Mouse (Mus musculus) CH12.LX (cell line): ENCODE results near the gene Ephx1. TPM values are rescaled to one million over a fixed set of nuclear protein-coding genes. Genes with fewer than 3 reads are reported as not detected.

ENCODE experiments used
- DNase-seq: peaks from one replicate; pipeline ENCODE4 v3.0.0-alpha.2; 2013; ENCODE audit errors: extremely low read depth
- H3K27ac ChIP-seq: 2 replicates; pipeline ENCODE4 v1.5.1; 2012; ENCODE audit warnings: low read depth, mild to moderate bottlenecking, control low read depth, moderate library complexity; ENCODE audit not compliant: insufficient read depth
- H3K27me3 ChIP-seq: replicated peaks from 2 replicates; pipeline ENCODE3; 2012; ENCODE audit warnings: inconsistent platforms
- H3K36me3 ChIP-seq, 2 experiments: replicated peaks in 1 of 2; 2 replicates each; pipeline versions ENCODE3 to v1.6.1; 2012; ENCODE audit warnings: inconsistent platforms in 1 of 2, low read length in 1 of 2, mild to moderate bottlenecking in 1 of 2, mixed read lengths in 1 of 2, moderate library complexity in 1 of 2; ENCODE audit not compliant: control insufficient read depth in 1 of 2, insufficient read depth in 1 of 2
- H3K4me1 ChIP-seq, 2 experiments: 2 replicates each; pipeline ENCODE4 v1.6.1; 2012; ENCODE audit warnings: inconsistent platforms in 1 of 2, moderate library complexity in 1 of 2; ENCODE audit not compliant: insufficient read depth in 2 of 2, control insufficient read depth in 1 of 2
- H3K4me2 ChIP-seq: 2 replicates; pipeline ENCODE4 v1.6.1; 2012; ENCODE audit warnings: low read depth, mild to moderate bottlenecking, control low read depth; ENCODE audit not compliant: poor library complexity, insufficient read depth, severe bottlenecking
- H3K4me3 ChIP-seq, 3 experiments: fragments of 150-350 bp in 1 of 3; sonication (generic) in 1 of 3; replicated peaks in 1 of 3; 2 replicates each; pipeline versions ENCODE3 to v1.5.1; 2011 to 2012; ENCODE audit warnings: low read depth in 2 of 3, low read length in 2 of 3, mild to moderate bottlenecking in 2 of 3, moderate library complexity in 2 of 3, control low read depth in 1 of 3, improper control_type of control experiment in 1 of 3, inconsistent platforms in 1 of 3, mixed read lengths in 1 of 3; ENCODE audit not compliant: poor library complexity in 1 of 3
- H3K79me2 ChIP-seq: replicated peaks from 2 replicates; pipeline ENCODE4 v1.6.1; 2012; ENCODE audit warnings: mild to moderate bottlenecking, moderate library complexity; ENCODE audit not compliant: control insufficient read depth, poor library complexity, insufficient read depth, severe bottlenecking; ENCODE audit errors: extremely low read depth
- H3K9ac ChIP-seq: 2 replicates; pipeline ENCODE4 v1.6.1; 2012; ENCODE audit warnings: low read depth, mild to moderate bottlenecking, control low read depth, moderate library complexity; ENCODE audit not compliant: insufficient read depth
- H3K9me3 ChIP-seq: replicated peaks from 2 replicates; pipeline ENCODE3; 2012; ENCODE audit warnings: low read length, inconsistent platforms, mixed read lengths
- BHLHE40 ChIP-seq: IDR thresholded peaks from 2 replicates; pipeline ENCODE4 v1.6.1; 2011; ENCODE audit warnings: mild to moderate bottlenecking, low read depth, low read length, improper control_type of control experiment
- CHD1 ChIP-seq: IDR thresholded peaks from 2 replicates; pipeline ENCODE4 v1.6.1; 2012; ENCODE audit warnings: low read depth, low read length, improper control_type of control experiment, inconsistent platforms
- HCFC1 ChIP-seq: IDR thresholded peaks from 2 replicates; pipeline ENCODE4 v1.6.1; 2012; ENCODE audit warnings: low read depth, mild to moderate bottlenecking, inconsistent platforms, low read length, improper control_type of control experiment
- IRF4 ChIP-seq: IDR thresholded peaks from 2 replicates; pipeline ENCODE4 v1.6.1; 2014; ENCODE audit warnings: low read depth, mild to moderate bottlenecking, inconsistent platforms, low read length, improper control_type of control experiment
- JUN ChIP-seq: IDR thresholded peaks from 2 replicates; pipeline ENCODE4 v1.6.1; 2011; ENCODE audit warnings: low read depth, mild to moderate bottlenecking, low read length, improper control_type of control experiment, moderate library complexity; ENCODE audit not compliant: insufficient read depth
- JUND ChIP-seq: conservative IDR thresholded peaks from 2 replicates; pipeline ENCODE4 v1.6.1; 2011; ENCODE audit warnings: low read depth, low read length, improper control_type of control experiment
- MAFK ChIP-seq: IDR thresholded peaks from 2 replicates; pipeline ENCODE4 v1.6.1; 2011; ENCODE audit warnings: low read length, improper control_type of control experiment; ENCODE audit not compliant: insufficient replicate concordance
- MAZ ChIP-seq: IDR thresholded peaks from 2 replicates; pipeline ENCODE4 v1.6.1; 2012; ENCODE audit warnings: low read depth, mild to moderate bottlenecking, inconsistent platforms, low read length, improper control_type of control experiment, moderate library complexity
- MEF2A ChIP-seq: IDR thresholded peaks from 2 replicates; pipeline ENCODE4 v1.6.1; 2014; ENCODE audit warnings: low read depth, mild to moderate bottlenecking, inconsistent platforms, low read length, improper control_type of control experiment, borderline replicate concordance
- MXI1 ChIP-seq: IDR thresholded peaks from 2 replicates; pipeline ENCODE4 v1.6.1; 2011; ENCODE audit warnings: mild to moderate bottlenecking, low read depth, low read length, improper control_type of control experiment
- POLR2AphosphoS2 ChIP-seq: IDR thresholded peaks from 2 replicates; pipeline ENCODE4 v1.6.1; 2011; ENCODE audit warnings: low read depth, low read length, improper control_type of control experiment
- RAD21 ChIP-seq: IDR thresholded peaks from 2 replicates; pipeline ENCODE4 v1.6.1; 2011; ENCODE audit warnings: low read depth, mild to moderate bottlenecking, low read length, improper control_type of control experiment, moderate library complexity
- SMC3 ChIP-seq: IDR thresholded peaks from 2 replicates; pipeline ENCODE4 v1.6.1; 2011; ENCODE audit warnings: low read depth, low read length, improper control_type of control experiment
- TBP ChIP-seq: conservative IDR thresholded peaks from 2 replicates; pipeline ENCODE4 v1.6.1; 2011; ENCODE audit warnings: low read depth, low read length, improper control_type of control experiment
- USF2 ChIP-seq: conservative IDR thresholded peaks from 2 replicates; pipeline ENCODE4 v1.6.1; 2011; ENCODE audit warnings: low read depth, low read length, improper control_type of control experiment
- ZC3H11A ChIP-seq: IDR thresholded peaks from 2 replicates; pipeline ENCODE4 v1.6.1; 2012; ENCODE audit warnings: low read depth, mild to moderate bottlenecking, inconsistent platforms, low read length, improper control_type of control experiment
- ZKSCAN1 ChIP-seq: IDR thresholded peaks from 2 replicates; pipeline ENCODE4 v1.6.1; 2012; ENCODE audit warnings: low read depth, inconsistent platforms, low read length, improper control_type of control experiment, borderline replicate concordance
- ZMIZ1 ChIP-seq: IDR thresholded peaks from 2 replicates; pipeline ENCODE4 v1.6.1; 2012; ENCODE audit warnings: low read depth, mild to moderate bottlenecking, inconsistent platforms, low read length, improper control_type of control experiment
- dilution Hi-C: fragments of 300-500 bp; cut with MboI; formaldehyde crosslinking; loops from 2 replicates; pipeline ENCODE4 v1.14.3; 2020; ENCODE audit warnings: low sequenced_read_pairs; ENCODE audit not compliant: extremely low pct_unique_long_range_greater_than_20kb, extremely low pct_ligation_motif_present
- in situ Hi-C: fragments of 300-500 bp; cut with MboI; formaldehyde crosslinking; loops from 3 replicates; pipeline ENCODE4 v1.14.3; 2019; ENCODE audit warnings: low sequenced_read_pairs, low pct_ligation_motif_present, low pct_unique_long_range_greater_than_20kb, mixed read lengths
- polyA plus RNA-seq: library from polyadenylated mRNA; unstranded; fragments of >175 nt; gene quantifications from 2 replicates; pipeline ENCODE4 v1.2.1, GENCODE M21; 2012; ENCODE audit warnings: low read depth; ENCODE audit not compliant: insufficient read length
- total RNA-seq, 2 experiments: library from RNA; depleted of rRNA; stranded (reverse); fragments of 300-350 nt in 1 of 2; fragments of >200 nt in 1 of 2; gene quantifications; 2 replicates each; pipeline ENCODE4 v1.2.3; 2012 to 2014

Gene Ephx1
- total and polyA plus RNA-seq, 3 experiments, result 10.7 to 20.7 (median 12.0) TPM

DNA sequence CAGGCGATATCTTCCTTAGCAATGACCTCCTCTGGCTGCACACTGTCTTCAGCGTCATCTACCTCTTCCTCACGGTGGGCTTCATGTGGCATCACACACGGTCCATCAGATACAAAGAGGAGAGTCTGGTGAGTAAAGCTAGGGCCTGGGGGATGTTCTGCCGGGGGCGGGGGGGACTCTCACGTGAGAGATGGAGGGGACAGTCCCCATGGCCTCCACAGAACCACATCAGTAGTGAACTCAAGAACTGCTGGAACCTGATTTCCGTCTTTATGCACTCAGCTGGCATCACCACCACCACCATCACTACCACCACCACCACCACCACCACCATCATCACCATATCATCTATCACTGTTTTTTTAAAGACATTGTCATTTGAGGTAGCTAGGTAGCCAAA is 64.3 kb downstream of the Ephx1 start:
- no peak overlapping the region for H3K4me2 ChIP-seq
- no peak overlapping the region for H3K4me3 ChIP-seq
- H3K9ac ChIP-seq, result no peak overlapping the region
- TF ChIP-seq BHLHE40 (peak; percentile 70), RAD21 (no peak), CHD1 (no peak)
- H3K9me3 ChIP-seq, result no peaks in the 10 kb centered on the region
- in situ Hi-C loops (no loop called here), dilution Hi-C loops (no loop called here)
- no peaks in the 10 kb centered on the region for H3K79me2 ChIP-seq
- H3K36me3 ChIP-seq, result peaks cover 0 to 42% of the 10 kb centered on the region in 2 experiments
- DNase-seq, result no peak
- no peak overlapping the region for H3K27ac ChIP-seq
- H3K27me3 ChIP-seq, result no peaks in the 10 kb centered on the region
- H3K4me1 ChIP-seq, result peaks cover 6 to 19% of the 10 kb centered on the region in 2 experiments; a peak in 3 of 4 replicates

DNA sequence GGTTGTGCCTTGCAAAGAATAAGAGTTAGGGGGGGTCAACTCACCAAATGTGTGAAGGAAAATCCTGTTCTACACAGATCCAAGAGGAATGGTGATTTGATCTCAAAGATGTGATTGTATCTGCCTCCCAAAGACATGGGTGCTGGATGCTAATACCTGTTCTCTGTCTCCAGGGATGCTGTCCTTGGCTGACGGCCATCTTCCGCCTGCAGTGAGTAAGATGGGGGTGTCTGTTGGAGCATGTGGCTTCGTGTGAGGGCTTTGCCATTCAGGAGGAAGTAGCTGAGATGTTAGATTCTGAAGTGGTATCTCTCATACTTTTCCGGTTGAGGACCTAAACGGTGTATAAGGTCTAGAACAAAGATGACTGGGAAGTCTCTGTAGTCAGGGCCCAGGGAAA is 67.9 kb downstream of the Ephx1 start:
- Histone ChIP-seq H3K27ac (no peak overlapping the region), H3K36me3 (peaks cover 0 to 39% of the 10 kb centered on the region in 2 experiments), H3K27me3 (no peaks in the 10 kb centered on the region), H3K4me2 (no peak overlapping the region), H3K9me3 (no peaks in the 10 kb centered on the region), H3K9ac (no peak overlapping the region), H3K4me1 (peaks cover 6 to 11% of the 10 kb centered on the region in 2 experiments; a peak in 3 of 4 replicates)
- in situ Hi-C loops, result no loop called here
- dilution Hi-C loops, result no loop called here
- TF ChIP-seq JUN, result no peak
- no peak for TF ChIP-seq HCFC1
- TF ChIP-seq TBP, result no peak
- TF ChIP-seq USF2, result no peak
- TF ChIP-seq POLR2AphosphoS2, result no peak
- TF ChIP-seq IRF4, result no peak
- TF ChIP-seq MAFK, result no peak
- no peak for TF ChIP-seq ZC3H11A
- no peak for TF ChIP-seq JUND
- TF ChIP-seq ZKSCAN1, result no peak
- TF ChIP-seq ZMIZ1, result no peak
- no peak for TF ChIP-seq MEF2A
- TF ChIP-seq SMC3, result no peak
- TF ChIP-seq MAZ, result no peak
- TF ChIP-seq MXI1, result no peak
- TF ChIP-seq, all 38 proteins: peak for 0
- Histone ChIP-seq H3K4me3 (no peak overlapping the region), H3K79me2 (no peaks in the 10 kb centered on the region)
- no peak for DNase-seq
